Mouse (Mus musculus) neural tube, embryonic 15.5 days (tissue): Measurements from ENCODE around the gene Znrf3. TPM values are rescaled to one million over a fixed set of nuclear protein-coding genes. Genes with fewer than 3 reads are reported as not detected.
A peak's percentile ranks its signal among the peaks of the same experiment; 100 is the strongest.

Experiments
- ATAC-seq: fragments of 200-750 bp; cut with Nextera tagmentation; 2 replicates; pipeline ENCODE4 v1.8.0; 2017; ENCODE audit warnings: mild to moderate bottlenecking, moderate TSS enrichment, moderate library complexity; ENCODE audit not compliant: low FRiP score
- H3K27ac ChIP-seq: fragments of 300-500 bp; sonication (generic); replicated peaks from 2 replicates; pipeline ENCODE4 v1.5.1; 2015; ENCODE audit warnings: mild to moderate bottlenecking, inconsistent platforms
- H3K27me3 ChIP-seq: fragments of 300-500 bp; sonication (generic); replicated peaks from 2 replicates; pipeline ENCODE4 v1.6.1; 2015; ENCODE audit warnings: inconsistent platforms
- H3K36me3 ChIP-seq: fragments of 300-500 bp; sonication (generic); 2 replicates; pipeline ENCODE4 v1.6.1; 2015; ENCODE audit warnings: inconsistent platforms
- H3K4me1 ChIP-seq: fragments of 300-500 bp; sonication (generic); 2 replicates; pipeline ENCODE4 v1.6.1; 2015; ENCODE audit warnings: inconsistent platforms
- H3K4me2 ChIP-seq: fragments of 300-500 bp; sonication (generic); 2 replicates; pipeline ENCODE4 v1.6.1; 2015; ENCODE audit warnings: inconsistent platforms, mild to moderate bottlenecking, moderate library complexity
- H3K4me3 ChIP-seq: fragments of 300-500 bp; sonication (generic); replicated peaks from 2 replicates; pipeline ENCODE4 v1.5.1; 2015; ENCODE audit warnings: mild to moderate bottlenecking, inconsistent platforms
- H3K9ac ChIP-seq: fragments of 300-500 bp; sonication (generic); replicated peaks from 2 replicates; pipeline ENCODE4 v1.6.1; 2015; ENCODE audit warnings: mild to moderate bottlenecking, inconsistent platforms
- H3K9me3 ChIP-seq: fragments of 300-500 bp; sonication (generic); replicated peaks from 2 replicates; pipeline ENCODE4 v1.6.1; 2016; ENCODE audit warnings: inconsistent platforms
- WGBS: fragments of 180-500 bp; shearing (Covaris S2); methylation state at CpG from one replicate; pipeline ENCODE4 v1.1.7; 2015; ENCODE audit warnings: mixed read lengths; 5-methylcytosine and 5-hydroxymethylcytosine counted together
- polyA plus RNA-seq: library from polyadenylated mRNA; unstranded; fragments of >200 nt; fragmentation: Nextera tagmentation; extraction: Ambion mirVana; gene quantifications from 2 replicates; pipeline ENCODE4 v1.2.1, GENCODE M21; 2015

Znrf3 gene
- polyA plus RNA-seq, 1 experiment from 2014 or later = 7.2 TPM

GRCm38 (mm10) chr11:5474130-5474529 is 29.5 kb upstream of the Znrf3 start:
- no peak overlapping the region for H3K4me3 ChIP-seq
- H3K4me1 ChIP-seq = no peaks in the 10 kb centered on the region
- no peak overlapping the region for H3K27ac ChIP-seq
- 15% methylated on average over 5 of the region's 5 CpGs for WGBS
- no peaks in the 10 kb centered on the region for H3K27me3 ChIP-seq
- no peak overlapping the region for H3K9ac ChIP-seq
- H3K4me2 ChIP-seq = no peak overlapping the region
- H3K9me3 ChIP-seq = no peaks in the 10 kb centered on the region
- no peaks in the 10 kb centered on the region for H3K36me3 ChIP-seq
- peak; percentile 50; the same call in 1 of the 2 replicates for ATAC-seq

DNA sequence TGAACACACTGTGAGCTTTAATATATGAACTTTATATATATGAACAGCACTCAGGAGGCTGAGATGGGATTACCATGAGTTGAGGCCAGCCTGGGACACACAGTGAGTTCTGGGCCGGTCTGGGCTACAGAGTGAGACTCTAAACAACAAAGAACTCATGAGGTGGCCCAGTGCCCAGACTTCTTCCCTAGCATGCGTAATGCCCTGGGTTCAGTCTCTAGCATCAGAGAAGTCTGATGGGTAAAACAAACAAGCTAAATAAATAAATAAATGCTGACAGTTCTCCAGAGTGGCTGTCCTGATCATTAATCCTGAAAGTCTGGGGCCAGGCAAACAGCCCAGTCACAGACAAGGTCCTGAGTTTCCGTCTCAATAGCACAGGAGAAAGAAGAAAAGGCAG is 25.4 kb upstream of the Znrf3 start:
- no peak for ATAC-seq
- 69% methylated on average over 3 of the region's 3 CpGs for WGBS

GRCm38 (mm10) chr11:5469084-5469483 is 24.4 kb upstream of the Znrf3 start:
- H3K27me3 ChIP-seq = no peaks in the 10 kb centered on the region
- no peak overlapping the region for H3K4me3 ChIP-seq
- no peaks in the 10 kb centered on the region for H3K36me3 ChIP-seq
- ATAC-seq = no peak
- H3K9ac ChIP-seq = no peak overlapping the region
- H3K4me2 ChIP-seq = no peak overlapping the region
- H3K4me1 ChIP-seq = no peaks in the 10 kb centered on the region
- H3K27ac ChIP-seq = no peak overlapping the region
- H3K9me3 ChIP-seq = no peaks in the 10 kb centered on the region
- WGBS = 88% methylated on average over 3 of the region's 3 CpGs

More for the DNA sequence above, 25.4 kb upstream of the Znrf3 start:
- no peaks in the 10 kb centered on the region for H3K9me3 ChIP-seq
- no peaks in the 10 kb centered on the region for H3K27me3 ChIP-seq
- H3K36me3 ChIP-seq = no peaks in the 10 kb centered on the region
- H3K4me1 ChIP-seq = no peaks in the 10 kb centered on the region
- no peak overlapping the region for H3K27ac ChIP-seq
- H3K4me2 ChIP-seq = no peak overlapping the region
- H3K4me3 ChIP-seq = no peak overlapping the region
- no peak overlapping the region for H3K9ac ChIP-seq

DNA sequence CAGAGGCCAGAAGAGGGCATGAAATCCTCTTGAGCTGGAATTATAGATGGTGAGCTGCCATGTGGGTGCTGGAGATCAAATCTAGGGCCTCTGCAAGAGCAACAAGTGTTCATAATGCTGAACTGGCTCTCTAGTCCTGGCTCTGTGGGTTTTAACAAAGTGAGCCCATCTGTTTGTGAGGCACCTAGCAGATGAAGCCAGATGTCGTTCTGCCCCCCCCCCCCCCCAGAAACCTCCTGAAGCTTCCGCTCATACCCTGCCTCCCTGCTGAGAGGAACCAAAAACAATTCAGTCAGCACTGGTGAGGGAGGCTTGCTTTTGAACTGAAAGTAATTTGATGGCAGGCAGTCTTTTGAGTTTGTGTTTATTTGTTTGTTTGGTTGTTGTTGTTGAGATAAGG is 23.8 kb upstream of the Znrf3 start:
- Histone ChIP-seq H3K27me3 (no peaks in the 10 kb centered on the region), H3K36me3 (no peaks in the 10 kb centered on the region), H3K4me1 (no peaks in the 10 kb centered on the region), H3K4me3 (no peak overlapping the region), H3K4me2 (no peak overlapping the region), H3K9me3 (no peaks in the 10 kb centered on the region), H3K27ac (no peak overlapping the region), H3K9ac (no peak overlapping the region)
- WGBS = 34% methylated on average over 2 of the region's 2 CpGs
- no peak for ATAC-seq

DNA sequence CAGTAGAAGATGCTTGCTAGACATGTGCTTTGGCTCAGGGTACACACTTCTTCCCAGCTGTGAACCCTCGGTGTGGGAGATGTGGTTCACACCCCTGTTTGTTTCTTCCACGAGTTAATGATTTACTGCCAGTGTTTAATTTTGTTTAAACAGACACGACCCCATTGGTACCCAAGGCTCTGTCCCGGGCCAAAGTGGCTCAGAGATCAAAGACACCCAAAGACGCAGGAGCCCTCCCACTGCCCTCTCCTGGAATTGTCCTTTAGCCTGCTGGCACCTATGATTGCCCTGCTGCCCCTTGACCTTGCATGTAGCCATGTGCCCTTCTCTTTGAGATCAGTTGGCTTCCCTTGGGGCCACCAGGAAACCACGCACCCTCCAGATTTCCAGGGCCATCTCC is 7.3 kb upstream of the Znrf3 start:
- Histone ChIP-seq H3K4me1 (no peaks in the 10 kb centered on the region), H3K9ac (no peak overlapping the region), H3K4me3 (no peak overlapping the region), H3K27ac (no peak overlapping the region), H3K9me3 (no peaks in the 10 kb centered on the region), H3K4me2 (no peak overlapping the region), H3K27me3 (no peaks in the 10 kb centered on the region), H3K36me3 (no peaks in the 10 kb centered on the region)
- 27% methylated on average over 6 of the region's 6 CpGs for WGBS
- ATAC-seq = no peak

DNA sequence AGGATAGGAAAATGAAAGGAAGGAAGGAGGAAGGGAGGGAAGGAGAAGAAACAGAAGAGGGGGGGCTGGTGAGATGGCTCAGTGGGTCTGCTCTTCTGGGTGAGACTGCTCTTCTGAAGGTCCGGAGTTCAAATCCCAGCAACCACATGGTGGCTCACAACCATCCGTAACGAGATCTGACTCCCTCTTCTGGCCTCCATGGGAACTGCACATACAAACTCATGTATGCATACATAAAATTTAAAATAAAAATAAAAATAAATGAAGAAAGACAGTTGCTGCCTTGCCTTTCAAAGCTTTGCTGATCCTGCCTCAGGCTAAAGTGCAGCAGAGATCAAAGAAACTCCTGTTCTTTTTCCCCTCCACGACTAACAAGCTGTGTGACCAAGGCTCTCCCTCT is 6.7 kb upstream of the Znrf3 start:
- no peak overlapping the region for H3K4me2 ChIP-seq
- H3K4me3 ChIP-seq = no peak overlapping the region
- H3K9ac ChIP-seq = no peak overlapping the region
- H3K9me3 ChIP-seq = no peaks in the 10 kb centered on the region
- no peak overlapping the region for H3K27ac ChIP-seq
- ATAC-seq = no peak
- 63% methylated on average over 4 of the region's 4 CpGs for WGBS
- H3K4me1 ChIP-seq = no peaks in the 10 kb centered on the region
- no peaks in the 10 kb centered on the region for H3K27me3 ChIP-seq
- no peaks in the 10 kb centered on the region for H3K36me3 ChIP-seq

DNA sequence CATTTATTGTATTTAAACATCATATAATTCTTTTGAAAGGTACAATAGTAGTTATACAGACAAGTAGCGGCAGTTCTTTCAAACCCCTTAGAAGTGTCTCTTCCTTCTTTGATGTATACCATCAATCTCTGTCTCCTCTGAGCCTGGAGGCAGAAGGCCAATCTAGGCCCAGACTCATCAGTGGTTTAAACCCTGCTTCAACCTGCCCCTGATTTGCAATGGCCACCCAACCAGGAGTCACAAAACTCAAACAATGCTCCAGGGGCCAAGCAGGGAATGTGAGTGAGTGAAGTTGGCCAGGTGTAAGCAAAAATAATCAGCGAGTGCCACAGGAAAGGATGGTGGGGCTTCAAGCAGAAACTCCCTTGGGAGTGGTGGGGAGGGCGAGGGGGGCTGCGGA is 6.1 kb upstream of the Znrf3 start:
- Histone ChIP-seq H3K9ac (no peak overlapping the region), H3K36me3 (no peaks in the 10 kb centered on the region), H3K9me3 (no peaks in the 10 kb centered on the region), H3K4me2 (no peak overlapping the region), H3K4me3 (no peak overlapping the region), H3K27ac (no peak overlapping the region), H3K4me1 (no peaks in the 10 kb centered on the region), H3K27me3 (no peaks in the 10 kb centered on the region)
- no peak for ATAC-seq
- WGBS = 60% methylated on average over 4 of the region's 4 CpGs

GRCm38 (mm10) chr11:5445452-5445953 is 856 bp upstream of the Znrf3 start:
- Histone ChIP-seq H3K4me2 (peak overlapping the region; percentile 94), H3K9ac (peak overlapping the region; percentile 36), H3K36me3 (no peaks in the 10 kb centered on the region), H3K4me3 (peak overlapping the region; percentile 84), H3K27ac (peak overlapping the region; percentile 48; the same call in 1 of the 2 replicates), H3K27me3 (no peaks in the 10 kb centered on the region), H3K9me3 (no peaks in the 10 kb centered on the region), H3K4me1 (peaks cover 24% of the 10 kb centered on the region)
- ATAC-seq = peak; percentile 36
- WGBS = 16% methylated on average over 11 of the region's 11 CpGs

- H3K27ac ChIP-seq = peak overlapping the region; percentile 70
- H3K9ac ChIP-seq = peak overlapping the region; percentile 75
- WGBS = under 1% methylated on average over 34 of the region's 57 CpGs
- peak overlapping the region; percentile 84 for H3K4me3 ChIP-seq
- H3K9me3 ChIP-seq = no peaks in the 10 kb centered on the region
- peak overlapping the region; percentile 94 for H3K4me2 ChIP-seq
- peaks cover 24% of the 10 kb centered on the region for H3K4me1 ChIP-seq
- no peaks in the 10 kb centered on the region for H3K27me3 ChIP-seq
- ATAC-seq = peak; percentile 39
- no peaks in the 10 kb centered on the region for H3K36me3 ChIP-seq
Measured at GRCm38 (mm10) chr11:5444234-5444598, 431 bp downstream of the Znrf3 start.

- ATAC-seq = no peak
- peaks cover 24% of the 10 kb centered on the region for H3K4me1 ChIP-seq
- H3K27me3 ChIP-seq = no peaks in the 10 kb centered on the region
- WGBS = 1% methylated on average over 38 of the region's 38 CpGs
- peak overlapping the region; percentile 84 for H3K4me3 ChIP-seq
- no peaks in the 10 kb centered on the region for H3K9me3 ChIP-seq
- peak overlapping the region; percentile 94 for H3K4me2 ChIP-seq
- H3K36me3 ChIP-seq = no peaks in the 10 kb centered on the region
- H3K27ac ChIP-seq = peak overlapping the region; percentile 70
- peak overlapping the region; percentile 75 for H3K9ac ChIP-seq
Measured at GRCm38 (mm10) chr11:5443511-5444233, 975 bp downstream of the Znrf3 start.

DNA sequence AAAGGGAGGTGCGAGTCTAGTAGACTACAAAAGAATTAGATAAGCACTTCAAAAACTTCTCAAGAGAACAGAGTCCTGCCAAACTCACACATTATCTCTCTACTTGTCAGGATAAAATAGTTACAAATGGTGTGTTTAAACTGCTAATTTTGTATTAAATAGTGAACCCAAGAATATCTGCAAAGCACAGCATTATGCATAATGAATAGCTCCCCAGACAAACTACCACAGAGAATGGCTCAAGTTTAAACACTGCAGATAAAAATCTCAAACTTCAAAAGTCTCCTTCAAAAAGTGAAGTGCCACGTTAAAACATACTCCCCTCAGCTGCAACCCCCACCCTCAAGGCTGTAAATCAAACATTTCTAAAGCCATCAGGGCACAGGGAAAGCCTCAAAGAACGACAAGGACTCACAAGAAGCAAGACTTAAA is 2.0 kb downstream of the Znrf3 start:
- Histone ChIP-seq H3K36me3 (no peaks in the 10 kb centered on the region), H3K4me1 (peaks cover 24% of the 10 kb centered on the region), H3K4me3 (peak overlapping the region; percentile 84), H3K27ac (no peak overlapping the region), H3K9me3 (no peaks in the 10 kb centered on the region), H3K9ac (peak overlapping the region; percentile 75; the same call in 1 of the 2 replicates), H3K4me2 (peak overlapping the region; percentile 94), H3K27me3 (no peaks in the 10 kb centered on the region)
- WGBS = 17% methylated on average over 3 of the region's 3 CpGs
- ATAC-seq = no peak

GRCm38 (mm10) chr11:5437646-5438045 is 7.0 kb downstream of the Znrf3 start:
- no peak overlapping the region for H3K27ac ChIP-seq
- H3K36me3 ChIP-seq = no peaks in the 10 kb centered on the region
- H3K27me3 ChIP-seq = no peaks in the 10 kb centered on the region
- H3K9me3 ChIP-seq = no peaks in the 10 kb centered on the region
- peaks cover 9% of the 10 kb centered on the region for H3K4me1 ChIP-seq
- H3K4me2 ChIP-seq = no peak overlapping the region
- WGBS = 85% methylated on average over 2 of the region's 2 CpGs
- H3K4me3 ChIP-seq = no peak overlapping the region
- no peak overlapping the region for H3K9ac ChIP-seq
- ATAC-seq = no peak
